8 mouse cellular contexts compared by ENCODE assay signal in genomic region chr4:154237306-154237705, GRCm38 (mm10).
A peak's percentile ranks its signal among the peaks of the same experiment; 100 is the strongest.
DNase-seq lines count a peak whose midpoint lies in the region; ATAC-seq and TF ChIP-seq lines count a peak whose summit lies in the region.

No protein-coding gene starts in this region.

- H3K9me3 ChIP-seq in kidney, postnatal 0 days (replicated peaks; ENCODE audit: low read length), result no peaks in the 10 kb centered on the region
- H3K9me3 ChIP-seq in forebrain, embryonic 14.5 days (replicated peaks; ENCODE audit: control insufficient read depth, low read length), result no peaks in the 10 kb centered on the region
- H3K9me3 ChIP-seq in stomach, embryonic 15.5 days, result no peaks in the 10 kb centered on the region

- no peaks in the 10 kb centered on the region for H3K36me3 ChIP-seq in kidney, postnatal 0 days (ENCODE audit: insufficient read depth, low read length)
- no peaks in the 10 kb centered on the region for H3K36me3 ChIP-seq in forebrain, embryonic 14.5 days (ENCODE audit: control insufficient read depth, insufficient read depth, low read length)
- H3K36me3 ChIP-seq in stomach, embryonic 15.5 days, result no peaks in the 10 kb centered on the region

- DNase-seq in kidney, postnatal 0 days (ENCODE audit: low spot score), result no peak
- DNase-seq in kidney, adult 11 months, result no peak
- DNase-seq in forebrain, embryonic 14.5 days (ENCODE audit: low spot score), result peak; percentile 23
- peak; percentile 42 for DNase-seq in liver
- no peak for DNase-seq in testis, postnatal 14 days (ENCODE audit: low spot score)
- no peak for DNase-seq in gastrocnemius, adult 2 months
- no peak for DNase-seq in urinary bladder, postnatal 14 days (ENCODE audit: low spot score)

- peaks cover 8% of the 10 kb centered on the region; the same call in 1 of the 2 replicates for H3K4me1 ChIP-seq in kidney, postnatal 0 days (replicated peaks; ENCODE audit: insufficient read depth, low read length)
- peaks cover 8% of the 10 kb centered on the region for H3K4me1 ChIP-seq in forebrain, embryonic 14.5 days (ENCODE audit: control insufficient read depth, insufficient read depth, low read length)
- H3K4me1 ChIP-seq in stomach, embryonic 15.5 days, result peaks cover 21% of the 10 kb centered on the region; the same call in 1 of the 2 replicates

- peak; percentile 27; the same call in 1 of the 2 replicates for ATAC-seq in kidney, postnatal 0 days (replicated peaks; ENCODE audit: low FRiP score, low read depth)
- ATAC-seq in forebrain, embryonic 14.5 days, result peak; percentile 50
- ATAC-seq in stomach, embryonic 15.5 days (ENCODE audit: insufficient read depth, low FRiP score, low read depth), result peak; percentile 66

- no peak for TF ChIP-seq CTCF in kidney, postnatal 0 days (IDR thresholded peaks at IDR 0.05; ENCODE audit: low read depth)
- TF ChIP-seq CTCF in gastrocnemius, adult 2 months (IDR thresholded peaks at IDR 0.05), result no peak

- no peak overlapping the region for H3K9ac ChIP-seq in kidney, postnatal 0 days (ENCODE audit: low read depth, low read length)
- peak overlapping the region; percentile 37 for H3K9ac ChIP-seq in forebrain, embryonic 14.5 days (ENCODE audit: low read length)
- H3K9ac ChIP-seq in stomach, embryonic 15.5 days, result no peak overlapping the region

- peak overlapping the region; percentile 46 for H3K4me2 ChIP-seq in kidney, postnatal 0 days (ENCODE audit: low read length)
- peak overlapping the region; percentile 41 for H3K4me2 ChIP-seq in forebrain, embryonic 14.5 days (ENCODE audit: low read length)
- H3K4me2 ChIP-seq in stomach, embryonic 15.5 days, result peak overlapping the region; percentile 55

- peak overlapping the region; percentile 19; the same call in 1 of the 2 replicates for H3K27ac ChIP-seq in kidney, postnatal 0 days
- no peak overlapping the region for H3K27ac ChIP-seq in forebrain, embryonic 14.5 days (ENCODE audit: low read depth, low read length)
- H3K27ac ChIP-seq in stomach, embryonic 15.5 days, result peak overlapping the region; percentile 40; the same call in 1 of the 2 replicates
- no peak overlapping the region for H3K27ac ChIP-seq in gastrocnemius, adult 2 months

- H3K27me3 ChIP-seq in kidney, postnatal 0 days (ENCODE audit: insufficient read depth, low read length), result no peaks in the 10 kb centered on the region
- H3K27me3 ChIP-seq in forebrain, embryonic 14.5 days (replicated peaks; ENCODE audit: control insufficient read depth, insufficient read depth, low read length), result no peaks in the 10 kb centered on the region
- no peaks in the 10 kb centered on the region for H3K27me3 ChIP-seq in stomach, embryonic 15.5 days (replicated peaks)

- WGBS in kidney, postnatal 0 days, result 2% methylated on average over 9 of the region's 9 CpGs
- WGBS in forebrain, embryonic 14.5 days, result 1% methylated on average over 9 of the region's 9 CpGs
- WGBS in stomach, embryonic 15.5 days, result 4% methylated on average over 8 of the region's 9 CpGs

- intact Hi-C loops in gastrocnemius, adult 2 months (cut with DNase I), result no loop called here

- no peak overlapping the region for H3K4me3 ChIP-seq in kidney, postnatal 0 days (replicated peaks; ENCODE audit: low read depth, low read length)
- no peak overlapping the region for H3K4me3 ChIP-seq in forebrain, embryonic 14.5 days (ENCODE audit: low read depth, low read length)
- peak overlapping the region; percentile 19 for H3K4me3 ChIP-seq in stomach, embryonic 15.5 days (replicated peaks)
- no peak overlapping the region for H3K4me3 ChIP-seq in gastrocnemius, adult 2 months

Comparison
In these comparisons a context has a peak if more than half of its experiments do, and no peak if none do; other contexts are left out.
1. DNase-seq: peak in forebrain, embryonic 14.5 days (single experiment) and liver (single experiment); none in kidney, postnatal 0 days (single experiment), kidney, adult 11 months (single experiment), testis, postnatal 14 days (single experiment), gastrocnemius, adult 2 months (single experiment) and urinary bladder, postnatal 14 days (single experiment).
2. H3K27ac ChIP-seq: peak in kidney, postnatal 0 days (single experiment) and stomach, embryonic 15.5 days (single experiment); none in forebrain, embryonic 14.5 days (single experiment) and gastrocnemius, adult 2 months (single experiment).
3. Peak in every context shown above with its lines, with median percentiles within 50 percentile points of each other: ATAC-seq and H3K4me2 ChIP-seq.